Mouse (Mus musculus): ENCODE results near the gene Usp47.

GRCm38 (mm10) chr7:112158942-112159341 is 135.6 kb downstream of the Usp47 start, which contains the start of gene Dkk3:
- TF ChIP-seq POLR2A (IDR thresholded peaks at IDR 0.05; ENCODE audit: low read depth, low read length) (no peak), CTCF (IDR thresholded peaks at IDR 0.05; ENCODE audit: extremely low read depth, insufficient read length, insufficient replicate concordance, low read depth, low read length) (no peak)
